Mouse (Mus musculus): Measurements from ENCODE around the gene Hnrnpc.

- TF ChIP-seq EP300 (optimal IDR thresholded peaks at IDR 0.05) (no peak), CTCF (IDR thresholded peaks at IDR 0.05; ENCODE audit: low read depth) (no peak)
Measured at GRCm38 (mm10) chr14:52120169-52120568, 16.3 kb upstream of the Hnrnpc start.

Data from stomach, postnatal 0 days (tissue).